Mouse (Mus musculus): ENCODE measurements at regions not wholly inside any gene's neighbourhood (a gene's known extent, or its start where the extent isn't known, plus 50 kb on each side); places are given as distances from the start of the nearest gene placed in this dataset.

DNA sequence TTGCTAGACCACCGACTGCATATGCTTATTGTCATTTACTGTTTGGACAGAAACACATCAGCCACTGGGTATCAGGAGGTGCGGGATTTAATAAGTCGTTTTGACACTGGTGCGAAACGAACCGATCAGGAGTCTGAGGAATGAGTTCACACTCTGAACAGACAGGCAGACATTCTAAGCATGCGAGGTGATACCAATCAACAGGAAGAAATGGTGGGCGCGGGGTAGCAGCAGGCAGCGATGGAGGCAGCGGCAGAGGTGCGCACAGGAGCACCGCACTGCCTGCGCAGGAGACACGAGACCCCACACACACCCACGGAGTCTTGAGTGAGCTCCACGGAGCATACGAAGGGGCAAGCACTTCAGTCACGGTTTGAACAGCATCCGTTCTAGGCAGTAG is 210.6 kb upstream of the Spred2 start:
- DNase-seq (ENCODE audit: low read depth, low spot score): no peak
- H3K9ac ChIP-seq (ENCODE audit: insufficient read depth, low read depth, low read length, poor library complexity, severe bottlenecking): no peak overlapping the region
- TF ChIP-seq ZNF384 (IDR thresholded peaks at IDR 0.05; ENCODE audit: low read depth, low read length): no peak
- no peak for TF ChIP-seq MAFK (IDR thresholded peaks at IDR 0.05; ENCODE audit: insufficient read depth, low read depth, low read length)
- no peak for TF ChIP-seq ZC3H11A (IDR thresholded peaks at IDR 0.05; ENCODE audit: borderline replicate concordance, low read depth, low read length)
- no peak for TF ChIP-seq CHD2 (IDR thresholded peaks at IDR 0.05; ENCODE audit: low read depth, low read length)
- TF ChIP-seq HCFC1 (IDR thresholded peaks at IDR 0.05; ENCODE audit: borderline replicate concordance, insufficient read depth, low read length): no peak
- H3K4me1 ChIP-seq (ENCODE audit: control insufficient read depth in 2 of 2, insufficient read depth in 2 of 2, low read length in 2 of 2, poor library complexity in 1 of 2): peaks cover 0 to 2% of the 10 kb centered on the region in 2 experiments; a peak in 1 of 4 replicates
- in situ Hi-C loops (cut with MboI; ENCODE audit: low sequenced_read_pairs in 2 of 2, unreplicated experiment in 2 of 2): no loop called here
- H3K9me3 ChIP-seq (ENCODE audit: control insufficient read depth, insufficient read depth, low read depth, low read length): no peaks in the 10 kb centered on the region
- no peak overlapping the region for H3K27ac ChIP-seq (ENCODE audit: insufficient read depth, low read depth, low read length, poor library complexity, severe bottlenecking)
- no peaks in the 10 kb centered on the region for H3K36me3 ChIP-seq (ENCODE audit: control insufficient read depth, insufficient read depth, low read length, poor library complexity, severe bottlenecking)
- no peak overlapping the region for H3K4me3 ChIP-seq (ENCODE audit: insufficient read depth in 1 of 2, low read depth in 1 of 2, low read length in 2 of 2, poor library complexity in 1 of 2, severe bottlenecking in 1 of 2)

DNA sequence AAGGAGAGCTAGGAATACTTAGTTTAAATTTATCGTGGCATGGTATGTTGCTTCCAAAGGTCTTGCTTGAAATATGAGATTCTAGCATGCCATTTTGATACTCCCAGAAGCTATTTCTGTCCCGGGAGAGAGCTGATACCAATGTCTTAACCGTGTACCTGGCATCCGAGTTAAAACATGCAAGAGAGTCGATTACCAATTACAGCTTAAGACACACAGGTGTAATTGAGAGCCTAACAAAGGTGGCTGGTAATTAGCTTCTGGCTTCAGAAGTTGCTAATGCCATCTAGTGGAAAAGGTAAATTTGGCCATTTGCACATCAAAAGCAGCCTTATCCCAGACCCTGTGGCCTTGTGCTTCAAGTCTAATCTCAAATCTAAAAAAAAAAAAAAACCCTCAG is 210.0 kb upstream of the Spred2 start:
- no peak overlapping the region for H3K9ac ChIP-seq (ENCODE audit: insufficient read depth, low read depth, low read length, poor library complexity, severe bottlenecking)
- TF ChIP-seq ZNF384 (IDR thresholded peaks at IDR 0.05; ENCODE audit: low read depth, low read length): peak; percentile 64; the same call in 1 of the 2 replicates
- no peak for TF ChIP-seq ZC3H11A (IDR thresholded peaks at IDR 0.05; ENCODE audit: borderline replicate concordance, low read depth, low read length)
- peaks cover 0 to 2% of the 10 kb centered on the region in 2 experiments; a peak in 1 of 4 replicates for H3K4me1 ChIP-seq (ENCODE audit: control insufficient read depth in 2 of 2, insufficient read depth in 2 of 2, low read length in 2 of 2, poor library complexity in 1 of 2)
- no peaks in the 10 kb centered on the region for H3K36me3 ChIP-seq (ENCODE audit: control insufficient read depth, insufficient read depth, low read length, poor library complexity, severe bottlenecking)
- H3K27ac ChIP-seq (ENCODE audit: insufficient read depth, low read depth, low read length, poor library complexity, severe bottlenecking): no peak overlapping the region
- in situ Hi-C loops (cut with MboI; ENCODE audit: low sequenced_read_pairs in 2 of 2, unreplicated experiment in 2 of 2): no loop called here
- H3K4me3 ChIP-seq (ENCODE audit: insufficient read depth in 1 of 2, low read depth in 1 of 2, low read length in 2 of 2, poor library complexity in 1 of 2, severe bottlenecking in 1 of 2): no peak overlapping the region
- no peak for DNase-seq (ENCODE audit: low read depth, low spot score)
- H3K9me3 ChIP-seq (ENCODE audit: control insufficient read depth, insufficient read depth, low read depth, low read length): no peaks in the 10 kb centered on the region

DNA sequence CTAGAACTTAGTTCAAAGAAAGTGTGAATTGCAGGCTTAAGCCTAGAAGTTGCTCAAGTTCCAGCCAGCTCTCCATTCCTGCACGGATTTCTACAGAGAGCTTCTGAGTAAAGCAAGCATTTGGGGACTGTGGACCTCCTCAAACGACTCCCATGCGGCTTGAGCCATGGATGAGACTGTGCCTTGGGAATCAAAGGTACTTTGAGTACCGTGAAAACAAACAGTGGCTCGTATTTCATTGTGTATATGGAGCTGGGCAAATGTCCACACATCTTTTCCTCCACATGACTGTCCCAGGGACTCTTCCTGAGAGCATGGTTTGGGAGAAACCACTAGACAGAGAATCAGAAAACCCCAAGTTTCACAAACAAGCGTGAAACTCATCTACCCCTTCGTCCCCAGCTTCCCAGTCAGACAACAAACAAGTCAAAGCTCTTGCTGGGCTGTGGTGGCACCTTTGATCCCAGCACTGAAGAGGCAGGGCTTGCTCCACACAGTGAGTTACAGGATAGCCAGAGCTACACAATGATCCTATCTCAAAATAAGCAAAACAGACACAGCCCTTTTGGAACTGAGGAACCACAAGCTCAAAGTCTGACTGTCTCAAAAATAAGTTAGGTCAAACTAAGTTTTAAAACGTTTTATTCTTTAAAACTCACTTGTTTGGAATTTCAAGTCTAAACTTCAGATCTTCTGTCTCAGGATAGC is 209.1 kb upstream of the Spred2 start:
- DNase-seq (ENCODE audit: low read depth, low spot score): no peak
- Histone ChIP-seq H3K27ac (ENCODE audit: insufficient read depth, low read depth, low read length, poor library complexity, severe bottlenecking) (no peak overlapping the region), H3K36me3 (ENCODE audit: control insufficient read depth, insufficient read depth, low read length, poor library complexity, severe bottlenecking) (no peaks in the 10 kb centered on the region), H3K4me1 (ENCODE audit: control insufficient read depth in 2 of 2, insufficient read depth in 2 of 2, low read length in 2 of 2, poor library complexity in 1 of 2) (peaks cover 0 to 2% of the 10 kb centered on the region in 2 experiments; a peak in 1 of 4 replicates), H3K9ac (ENCODE audit: insufficient read depth, low read depth, low read length, poor library complexity, severe bottlenecking) (no peak overlapping the region), H3K9me3 (ENCODE audit: control insufficient read depth, insufficient read depth, low read depth, low read length) (no peaks in the 10 kb centered on the region), H3K4me3 (ENCODE audit: insufficient read depth in 1 of 2, low read depth in 1 of 2, low read length in 2 of 2, poor library complexity in 1 of 2, severe bottlenecking in 1 of 2) (no peak overlapping the region)
- TF ChIP-seq CHD2 (IDR thresholded peaks at IDR 0.05; ENCODE audit: low read depth, low read length) (no peak), HCFC1 (IDR thresholded peaks at IDR 0.05; ENCODE audit: borderline replicate concordance, insufficient read depth, low read length) (no peak), ZNF384 (IDR thresholded peaks at IDR 0.05; ENCODE audit: low read depth, low read length) (no peak), MAFK (IDR thresholded peaks at IDR 0.05; ENCODE audit: insufficient read depth, low read depth, low read length) (no peak), ZC3H11A (IDR thresholded peaks at IDR 0.05; ENCODE audit: borderline replicate concordance, low read depth, low read length) (no peak)
- in situ Hi-C loops (cut with MboI; ENCODE audit: low sequenced_read_pairs in 2 of 2, unreplicated experiment in 2 of 2): no loop called here

DNA sequence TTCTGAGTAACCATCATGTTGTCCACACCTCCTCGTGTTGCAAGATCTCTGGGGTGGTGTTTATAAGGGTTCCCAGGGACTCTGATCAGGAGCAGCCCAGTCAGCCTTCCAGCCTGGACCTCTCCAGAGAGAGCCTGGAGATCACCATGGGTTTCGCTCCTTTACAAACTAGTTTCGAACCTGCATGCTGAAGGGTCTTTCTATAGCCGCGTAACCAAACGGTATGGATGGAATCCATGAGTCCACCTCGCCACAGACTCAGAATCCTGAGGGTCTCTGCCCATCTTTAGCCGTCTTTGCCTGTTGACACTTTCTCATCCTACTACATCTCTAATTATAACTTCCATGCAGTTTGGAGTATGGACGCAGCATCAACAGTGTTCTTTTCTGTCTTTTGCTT is 206.0 kb upstream of the Spred2 start:
- no peak for TF ChIP-seq ZNF384 (IDR thresholded peaks at IDR 0.05; ENCODE audit: low read depth, low read length)
- TF ChIP-seq HCFC1 (IDR thresholded peaks at IDR 0.05; ENCODE audit: borderline replicate concordance, insufficient read depth, low read length): no peak
- no peak for TF ChIP-seq MAFK (IDR thresholded peaks at IDR 0.05; ENCODE audit: insufficient read depth, low read depth, low read length)
- no peak for TF ChIP-seq CHD2 (IDR thresholded peaks at IDR 0.05; ENCODE audit: low read depth, low read length)
- TF ChIP-seq ZC3H11A (IDR thresholded peaks at IDR 0.05; ENCODE audit: borderline replicate concordance, low read depth, low read length): no peak
- Histone ChIP-seq H3K36me3 (ENCODE audit: control insufficient read depth, insufficient read depth, low read length, poor library complexity, severe bottlenecking) (no peaks in the 10 kb centered on the region), H3K27ac (ENCODE audit: insufficient read depth, low read depth, low read length, poor library complexity, severe bottlenecking) (no peak overlapping the region), H3K9ac (ENCODE audit: insufficient read depth, low read depth, low read length, poor library complexity, severe bottlenecking) (no peak overlapping the region), H3K4me1 (ENCODE audit: control insufficient read depth in 2 of 2, insufficient read depth in 2 of 2, low read length in 2 of 2, poor library complexity in 1 of 2) (peaks cover 0 to 2% of the 10 kb centered on the region in 2 experiments; a peak in 1 of 4 replicates), H3K9me3 (ENCODE audit: control insufficient read depth, insufficient read depth, low read depth, low read length) (no peaks in the 10 kb centered on the region), H3K4me3 (ENCODE audit: insufficient read depth in 1 of 2, low read depth in 1 of 2, low read length in 2 of 2, poor library complexity in 1 of 2, severe bottlenecking in 1 of 2) (no peak overlapping the region)
- no peak for DNase-seq (ENCODE audit: low read depth, low spot score)
- in situ Hi-C loops (cut with MboI; ENCODE audit: low sequenced_read_pairs in 2 of 2, unreplicated experiment in 2 of 2): no loop called here

Measured in ES-E14 (cell line).